Mouse (Mus musculus): ENCODE measurements around the gene Pitpnb.

Gene Pitpnb

GRCm38 (mm10) chr5:111344721-111345400, 14.3 kb downstream of the Pitpnb start:
- CTCF ChIA-PET = no interaction called here

- CTCF ChIA-PET = no interaction called here
Measured at GRCm38 (mm10) chr5:111356811-111357617, 26.5 kb downstream of the Pitpnb start.

GRCm38 (mm10) chr5:111360546-111360945, 30.0 kb downstream of the Pitpnb start:
- CTCF ChIA-PET = interaction anchor here (0.7 kb wide), 1 partner anchor 231 kb away, joined by 3 read pairs; no protein-coding TSS in a partner anchor

- CTCF ChIA-PET = interaction anchor here (0.7 kb wide), 1 partner anchor 231 kb away, joined by 3 read pairs; no protein-coding TSS in a partner anchor
Measured at GRCm38 (mm10) chr5:111361058-111361457, 30.5 kb downstream of the Pitpnb start.

GRCm38 (mm10) chr5:111361846-111362245, 31.3 kb downstream of the Pitpnb start:
- CTCF ChIA-PET = no interaction called here

- CTCF ChIA-PET = no interaction called here
Measured at GRCm38 (mm10) chr5:111363446-111364062, 33.0 kb downstream of the Pitpnb start.

- CTCF ChIA-PET = no interaction called here
Measured at GRCm38 (mm10) chr5:111364533-111364932, 34.0 kb downstream of the Pitpnb start.

GRCm38 (mm10) chr5:111366140-111366539, 35.6 kb downstream of the Pitpnb start:
- CTCF ChIA-PET = no interaction called here

- CTCF ChIA-PET = no interaction called here
Measured at GRCm38 (mm10) chr5:111367937-111368517, 37.5 kb downstream of the Pitpnb start.

- CTCF ChIA-PET = no interaction called here
Measured at GRCm38 (mm10) chr5:111368576-111368975, 38.0 kb downstream of the Pitpnb start.

GRCm38 (mm10) chr5:111375616-111376015, 45.1 kb downstream of the Pitpnb start:
- CTCF ChIA-PET = no interaction called here

GRCm38 (mm10) chr5:111376276-111377020, 45.9 kb downstream of the Pitpnb start:
- CTCF ChIA-PET = no interaction called here

GRCm38 (mm10) chr5:111378126-111378993, 47.8 kb downstream of the Pitpnb start:
- CTCF ChIA-PET = interaction anchor here (0.7 kb wide), 1 partner anchor 190 kb away, joined by 3 read pairs; no protein-coding TSS in a partner anchor

GRCm38 (mm10) chr5:111383335-111383734, 52.8 kb downstream of the Pitpnb start:
- CTCF ChIA-PET = no interaction called here

GRCm38 (mm10) chr5:111390911-111391310, 60.3 kb downstream of the Pitpnb start:
- CTCF ChIA-PET = no interaction called here

GRCm38 (mm10) chr5:111391485-111391884, 60.9 kb downstream of the Pitpnb start:
- CTCF ChIA-PET = interaction anchor here (0.5 kb wide), 1 partner anchor 69 kb away, joined by 3 read pairs; no protein-coding TSS in a partner anchor

- CTCF ChIA-PET = interaction anchor here (0.6 kb wide), 1 partner anchor 31 kb away, joined by 7 read pairs; no protein-coding TSS in a partner anchor
Measured at GRCm38 (mm10) chr5:111393346-111394197, 63.0 kb downstream of the Pitpnb start.

GRCm38 (mm10) chr5:111394198-111395053, 63.9 kb downstream of the Pitpnb start:
- CTCF ChIA-PET = no interaction called here
